Mouse (Mus musculus): ENCODE data around the gene Psmb8.
"Not testable (repeated sequence)": the region's sequence is repeated elsewhere in the genome, so short reads cannot be mapped to it uniquely, and the experiment has no call there.

Gene Psmb8

GRCm38 (mm10) chr17:34210599-34210998 lies 13.1 kb downstream of the Psmb8 start:
- no peak for DNase-seq (ENCODE audit: extremely low read depth, low read depth, low spot score)

- DNase-seq (ENCODE audit: extremely low read depth, low read depth, low spot score), result no peak
These were observed 14.3 kb downstream of the Psmb8 start for GRCm38 (mm10) chr17:34211746-34212365.

GRCm38 (mm10) chr17:34213936-34214335 lies 16.4 kb downstream of the Psmb8 start:
- no peak for DNase-seq (ENCODE audit: extremely low read depth, low read depth, low spot score)

GRCm38 (mm10) chr17:34215176-34215575 lies 17.7 kb downstream of the Psmb8 start:
- DNase-seq (ENCODE audit: extremely low read depth, low read depth, low spot score), result no peak

GRCm38 (mm10) chr17:34217216-34217928 lies 19.9 kb downstream of the Psmb8 start:
- DNase-seq (ENCODE audit: extremely low read depth, low read depth, low spot score), result no peak

GRCm38 (mm10) chr17:34217986-34218385 lies 20.5 kb downstream of the Psmb8 start:
- DNase-seq (ENCODE audit: extremely low read depth, low read depth, low spot score), result no peak

- peak; percentile 39 for DNase-seq (ENCODE audit: extremely low read depth, low read depth, low spot score)
These were observed 21.2 kb downstream of the Psmb8 start for GRCm38 (mm10) chr17:34218675-34219074.

- not testable (repeated sequence) for DNase-seq (ENCODE audit: extremely low read depth, low read depth, low spot score)
These were observed 21.6 kb downstream of the Psmb8 start for GRCm38 (mm10) chr17:34219096-34219495.

- DNase-seq (ENCODE audit: extremely low read depth, low read depth, low spot score), result not testable (repeated sequence)
These were observed 22.3 kb downstream of the Psmb8 start for GRCm38 (mm10) chr17:34219801-34220200.

GRCm38 (mm10) chr17:34220401-34220800 lies 22.9 kb downstream of the Psmb8 start:
- DNase-seq (ENCODE audit: extremely low read depth, low read depth, low spot score), result not testable (repeated sequence)

- no peak for DNase-seq (ENCODE audit: extremely low read depth, low read depth, low spot score)
These were observed 27.3 kb downstream of the Psmb8 start for GRCm38 (mm10) chr17:34224816-34225215.

- no peak for DNase-seq (ENCODE audit: extremely low read depth, low read depth, low spot score)
These were observed 27.9 kb downstream of the Psmb8 start for GRCm38 (mm10) chr17:34225426-34225825.

- DNase-seq (ENCODE audit: extremely low read depth, low read depth, low spot score), result not testable (repeated sequence)
These were observed 28.4 kb downstream of the Psmb8 start for GRCm38 (mm10) chr17:34225911-34226310.

GRCm38 (mm10) chr17:34230971-34231370 lies 33.5 kb downstream of the Psmb8 start:
- DNase-seq (ENCODE audit: extremely low read depth, low read depth, low spot score), result not testable (repeated sequence)

- DNase-seq (ENCODE audit: extremely low read depth, low read depth, low spot score), result not testable (repeated sequence)
These were observed 34.5 kb downstream of the Psmb8 start for GRCm38 (mm10) chr17:34232021-34232420.

- DNase-seq (ENCODE audit: extremely low read depth, low read depth, low spot score), result no peak
These were observed 37.4 kb downstream of the Psmb8 start for GRCm38 (mm10) chr17:34234926-34235325.

- DNase-seq (ENCODE audit: extremely low read depth, low read depth, low spot score), result no peak
These were observed 39.2 kb downstream of the Psmb8 start for GRCm38 (mm10) chr17:34236691-34237090.

GRCm38 (mm10) chr17:34237741-34238140 lies 40.2 kb downstream of the Psmb8 start:
- no peak for DNase-seq (ENCODE audit: extremely low read depth, low read depth, low spot score)

GRCm38 (mm10) chr17:34238706-34239105 lies 41.2 kb downstream of the Psmb8 start, which contains the start of gene H2-Ob:
H2-Ob (plus strand) TSS chr17:34238903.
- no peak for DNase-seq (ENCODE audit: extremely low read depth, low read depth, low spot score)

GRCm38 (mm10) chr17:34239601-34240041 lies 42.1 kb downstream of the Psmb8 start:
- no peak for DNase-seq (ENCODE audit: extremely low read depth, low read depth, low spot score)

- no peak for DNase-seq (ENCODE audit: extremely low read depth, low read depth, low spot score)
These were observed 42.8 kb downstream of the Psmb8 start for GRCm38 (mm10) chr17:34240366-34240765.

- DNase-seq (ENCODE audit: extremely low read depth, low read depth, low spot score), result no peak
These were observed 43.4 kb downstream of the Psmb8 start for GRCm38 (mm10) chr17:34240916-34241315.

All from fat pad, adult 2 months (tissue).